Mouse (Mus musculus): ENCODE results near the gene Aass.

DNA sequence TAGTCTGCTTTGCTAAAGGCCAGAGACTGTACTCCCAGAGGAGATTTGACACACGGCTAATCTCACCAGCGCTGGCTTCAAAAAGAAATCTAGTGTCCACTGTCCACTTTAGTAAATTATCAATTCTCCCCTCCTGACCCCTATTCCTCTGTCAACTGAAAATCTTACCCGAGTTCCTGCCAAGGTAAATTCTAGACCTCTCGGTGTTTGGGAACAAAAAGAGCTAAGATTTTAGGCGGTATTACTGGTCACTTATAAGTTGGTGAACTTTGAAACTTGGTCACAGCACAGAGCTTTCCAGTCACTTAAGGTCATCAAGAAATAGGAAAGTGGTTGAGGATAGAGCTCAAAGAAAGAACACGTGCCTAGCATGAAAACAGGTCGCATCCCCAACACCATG lies 6.1 kb downstream of the Aass start:
- TF ChIP-seq CTCF (IDR thresholded peaks at IDR 0.05; ENCODE audit: low read depth) (no peak), EP300 (IDR thresholded peaks at IDR 0.05; ENCODE audit: low read depth) (no peak)

Data from heart, postnatal 0 days (tissue).